Mouse (Mus musculus): Measurements from ENCODE around the gene Ccl26.

The Ccl26 gene

DNA sequence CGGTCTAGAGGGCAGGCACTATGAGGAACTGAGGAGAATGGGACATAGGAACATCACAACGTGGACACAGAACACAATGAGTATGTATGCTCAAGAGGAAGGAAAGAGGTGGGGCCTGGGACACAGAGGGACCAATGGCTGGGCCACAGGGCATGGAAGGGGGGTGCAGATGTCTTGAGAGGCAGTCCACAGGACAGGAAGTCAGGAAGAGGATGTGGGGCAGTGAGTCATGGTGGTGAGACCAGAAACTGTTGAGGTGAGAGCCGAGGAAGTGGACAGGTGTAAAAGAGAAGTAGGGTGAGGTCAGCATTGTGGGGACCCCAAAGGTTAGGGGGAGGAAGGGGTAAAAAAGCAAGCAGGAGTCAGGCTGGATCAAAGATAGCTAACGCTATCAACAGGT, 26.0 kb downstream of the Ccl26 start:
- no peak for DNase-seq

DNA sequence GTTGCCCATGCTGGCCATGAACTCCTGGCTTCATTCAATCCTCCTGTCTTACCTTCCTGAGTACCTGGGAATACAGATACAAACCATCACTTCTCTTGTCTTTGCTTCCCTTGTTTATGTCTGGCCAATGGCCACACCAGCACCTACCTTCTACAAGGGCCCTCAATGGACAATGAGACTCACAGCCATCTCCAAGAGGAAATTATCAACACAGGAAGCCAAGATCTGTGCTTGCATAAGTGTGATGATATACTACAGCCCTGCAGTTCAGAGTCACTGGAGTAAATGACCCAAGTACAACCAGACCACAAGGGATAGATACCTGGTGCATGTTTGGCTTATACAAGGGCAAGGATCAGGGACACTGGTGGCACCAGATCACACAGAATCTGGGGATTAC, 27.5 kb downstream of the Ccl26 start:
- DNase-seq = no peak

DNA sequence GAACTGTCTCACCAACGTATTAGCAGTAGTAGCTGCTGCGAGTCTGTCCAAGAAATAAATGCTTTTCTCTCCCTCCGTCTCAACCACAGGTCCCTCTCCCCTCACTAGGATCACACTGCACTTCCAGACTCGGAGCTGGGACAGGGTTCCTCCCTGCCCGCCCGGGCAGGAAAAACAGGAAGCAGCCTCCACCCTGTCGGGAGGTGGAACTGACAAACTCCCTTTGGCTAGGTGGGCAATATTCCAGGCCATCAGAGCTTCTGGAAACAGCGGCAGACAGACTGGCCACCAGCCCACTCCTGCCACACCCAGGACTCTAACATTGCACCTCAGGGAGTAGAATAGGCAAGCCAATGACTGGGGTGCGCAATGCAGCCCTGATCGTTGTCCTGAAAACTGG, 29.9 kb downstream of the Ccl26 start:
- DNase-seq = no peak

DNA sequence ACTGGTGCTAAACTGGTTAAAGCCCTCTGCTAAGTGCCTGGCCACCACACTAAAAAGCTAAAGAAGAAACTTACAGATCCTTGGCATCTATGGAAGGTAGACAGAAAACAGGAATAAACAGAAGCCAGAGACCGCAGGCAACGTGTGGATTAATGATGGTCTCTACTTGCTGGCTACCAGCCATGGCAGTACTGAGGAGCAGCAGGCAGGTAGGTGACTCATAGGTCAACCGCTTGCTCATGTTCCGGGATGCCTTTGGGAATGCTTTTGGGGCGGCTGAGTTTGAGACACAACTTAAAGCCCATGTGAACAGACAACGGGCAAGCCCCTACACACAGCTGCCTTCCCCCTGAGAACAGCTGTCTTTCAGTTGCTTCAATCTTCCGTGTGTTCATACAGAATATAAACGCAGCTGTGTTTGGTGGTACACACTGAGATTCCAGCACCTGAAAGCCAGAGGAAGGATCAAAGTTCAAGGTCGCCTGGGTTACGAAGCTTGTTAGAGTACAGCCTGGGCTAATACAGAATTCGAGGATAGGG, 32.0 kb downstream of the Ccl26 start:
- no peak for DNase-seq

DNA sequence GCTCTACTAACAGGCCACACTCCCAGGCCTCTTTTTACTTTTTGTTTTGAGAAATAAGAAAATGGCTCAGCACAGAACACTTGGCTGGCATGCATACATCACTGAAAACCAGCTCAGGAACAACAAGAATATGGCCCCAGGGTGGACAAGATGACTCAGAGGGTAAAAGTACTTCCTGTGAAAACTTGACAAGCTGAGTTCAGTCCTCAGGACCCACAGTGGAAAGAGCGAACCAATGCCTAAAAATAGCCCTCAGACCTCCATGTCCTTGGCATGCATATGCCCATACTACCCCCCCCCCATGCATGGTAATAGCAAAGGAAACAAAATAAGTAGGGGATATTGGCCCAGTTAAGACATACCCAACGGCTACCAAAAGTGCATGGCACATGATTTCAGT, 33.4 kb downstream of the Ccl26 start:
- no peak for DNase-seq

DNA sequence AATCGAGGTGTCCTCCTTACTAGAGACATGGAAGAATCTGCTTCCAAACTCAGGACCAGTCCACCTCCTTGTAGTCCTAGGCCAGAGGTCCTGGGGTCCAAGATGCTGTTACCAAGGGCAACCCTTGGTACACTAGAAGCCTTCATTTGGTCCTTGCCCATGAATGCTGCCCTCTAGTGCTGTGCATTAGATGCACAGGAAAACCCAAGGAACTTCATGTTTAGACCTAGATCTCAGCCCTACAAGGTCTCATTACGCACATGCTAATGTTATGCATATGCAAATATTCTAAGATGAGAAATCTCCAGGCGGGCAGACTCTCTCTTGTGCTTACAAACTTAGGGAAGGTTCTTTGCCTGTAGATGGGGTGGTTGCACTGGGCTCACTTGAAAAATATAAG, 34.1 kb downstream of the Ccl26 start:
- DNase-seq = peak; percentile 26

DNA sequence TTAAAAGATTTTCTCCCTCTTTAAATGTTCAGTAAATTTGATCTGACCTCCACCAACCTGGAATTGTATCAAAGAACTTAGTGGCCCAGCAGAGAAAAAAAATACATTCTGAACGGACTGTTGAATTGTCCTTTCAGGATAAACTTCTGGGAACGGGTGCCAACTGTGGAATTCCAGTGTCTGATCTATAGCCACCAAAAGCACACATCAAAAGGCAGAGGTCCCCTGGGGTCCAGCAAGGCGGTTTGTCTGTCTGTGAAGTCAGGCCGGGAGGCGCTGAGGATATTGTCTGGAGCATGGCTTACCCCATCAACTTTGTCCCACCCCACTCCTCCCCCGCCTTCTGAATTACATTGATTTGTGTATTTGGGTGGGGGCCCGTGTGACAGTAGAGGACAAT, 35.4 kb downstream of the Ccl26 start:
- DNase-seq = no peak

DNA sequence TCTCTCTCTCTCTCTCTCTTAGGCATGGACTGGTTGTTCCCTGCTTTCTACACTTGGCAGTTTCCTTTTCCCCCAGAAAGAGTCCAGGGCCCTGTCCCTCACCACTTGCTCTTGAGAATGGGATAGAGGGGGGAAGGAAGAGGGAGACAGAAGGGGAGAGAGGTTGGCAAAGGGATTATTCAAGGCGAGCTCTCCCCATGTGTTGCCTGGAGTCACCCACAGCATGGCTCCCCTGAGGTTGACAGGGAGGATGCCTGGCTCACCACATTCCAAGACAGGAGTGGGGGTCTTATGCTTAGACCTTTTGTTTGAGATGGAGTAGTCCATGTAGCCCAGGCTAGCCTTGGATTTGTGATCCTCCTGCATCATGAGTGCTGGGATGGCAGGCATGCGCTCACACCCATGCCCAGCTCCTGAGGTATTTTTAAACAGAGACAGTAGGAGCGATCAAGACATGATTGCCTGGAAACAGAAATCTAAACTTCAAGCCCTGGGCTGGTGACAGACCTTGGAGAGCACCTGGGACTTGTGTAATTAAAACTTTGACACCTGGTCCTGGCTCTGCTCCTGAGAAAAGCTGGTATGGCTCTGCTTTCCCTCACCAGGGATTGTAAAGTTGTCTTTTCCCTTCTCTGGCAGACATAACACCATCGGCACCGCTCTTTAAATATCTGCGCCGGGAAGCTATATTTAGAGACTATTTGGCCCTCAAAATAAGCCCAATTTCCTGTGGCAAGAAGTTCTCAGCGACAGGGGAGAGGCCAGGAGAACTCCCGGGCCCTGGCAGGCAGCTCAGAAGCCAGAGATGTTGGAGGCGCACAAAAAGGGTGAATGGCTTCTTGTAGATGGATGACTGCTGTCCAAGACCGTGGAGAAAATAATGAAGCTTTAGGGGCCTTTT, 38.5 kb downstream of the Ccl26 start:
- DNase-seq = no peak

DNA sequence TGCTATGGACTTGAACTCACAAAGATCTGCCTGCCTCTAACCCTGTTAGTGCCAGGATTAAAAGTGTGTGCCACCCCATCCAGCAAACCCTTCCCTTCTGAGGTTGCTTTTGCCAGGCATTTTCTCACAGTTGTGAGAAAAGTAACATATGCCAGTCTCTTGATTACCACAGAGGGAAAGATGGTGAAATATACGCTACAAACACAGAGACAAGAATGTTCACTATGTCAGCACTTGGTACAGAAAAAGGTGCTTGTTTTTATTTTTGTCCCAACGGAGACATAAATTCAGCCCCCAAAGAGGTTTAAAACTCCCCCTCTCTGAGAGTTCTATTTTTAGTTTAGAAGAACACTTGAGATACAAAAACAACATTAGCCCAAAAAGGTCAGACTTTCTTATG, 39.3 kb downstream of the Ccl26 start:
- DNase-seq = no peak

DNA sequence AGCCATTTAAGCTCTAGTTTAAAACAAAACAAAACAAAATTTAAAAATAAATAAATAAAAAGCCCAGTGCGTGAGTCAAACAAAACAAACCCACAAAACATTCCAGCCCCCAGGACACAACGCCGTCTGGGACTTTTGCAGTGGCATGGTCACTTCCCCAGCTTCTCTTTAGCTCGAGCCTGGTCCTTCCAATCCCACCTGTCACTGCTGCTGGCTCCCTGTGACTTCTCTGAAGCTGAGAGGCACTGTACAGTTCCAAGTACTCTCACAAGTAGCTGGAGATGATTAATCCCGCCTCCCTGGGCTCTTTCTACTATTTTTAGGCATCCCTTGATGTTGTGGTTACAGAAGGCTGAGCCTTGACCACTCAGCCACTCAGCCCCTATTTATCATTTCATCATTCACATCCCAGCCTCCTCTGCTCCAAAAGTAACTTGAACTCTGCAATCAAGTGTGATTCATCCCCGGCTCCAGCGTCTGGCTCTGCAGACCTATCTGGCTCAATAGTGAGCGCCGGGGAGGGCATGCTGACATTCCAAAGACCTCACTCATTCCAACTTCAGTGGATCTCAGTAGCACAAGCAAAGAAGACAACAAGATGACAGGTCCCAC, 41.2 kb downstream of the Ccl26 start:
- DNase-seq = no peak

DNA sequence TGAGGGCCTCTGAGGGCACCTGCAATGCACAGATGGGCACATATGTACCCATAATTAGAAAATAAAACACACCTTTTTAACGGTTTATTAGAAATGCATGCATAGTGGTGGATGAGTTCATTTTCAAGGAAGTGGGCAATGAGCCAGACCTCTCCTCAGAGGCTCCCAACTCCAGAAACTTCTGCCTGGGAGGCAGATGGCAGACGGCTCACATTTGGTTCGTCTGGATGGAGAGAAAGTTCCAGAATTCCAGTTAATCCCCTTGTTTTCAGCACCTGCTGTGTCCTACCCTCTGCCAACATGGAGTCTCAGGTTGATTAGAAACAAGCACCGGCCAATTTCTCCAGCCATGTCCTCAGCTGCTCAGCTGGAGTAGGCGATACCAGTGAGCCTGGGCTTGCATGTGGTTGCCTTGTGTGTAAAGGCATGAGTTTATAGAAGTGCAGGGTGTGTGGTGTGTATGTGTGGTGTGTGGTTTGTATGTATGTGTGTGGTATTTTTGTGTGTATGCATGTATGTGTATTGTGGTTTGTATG, 46.0 kb downstream of the Ccl26 start:
- DNase-seq = no peak

DNA sequence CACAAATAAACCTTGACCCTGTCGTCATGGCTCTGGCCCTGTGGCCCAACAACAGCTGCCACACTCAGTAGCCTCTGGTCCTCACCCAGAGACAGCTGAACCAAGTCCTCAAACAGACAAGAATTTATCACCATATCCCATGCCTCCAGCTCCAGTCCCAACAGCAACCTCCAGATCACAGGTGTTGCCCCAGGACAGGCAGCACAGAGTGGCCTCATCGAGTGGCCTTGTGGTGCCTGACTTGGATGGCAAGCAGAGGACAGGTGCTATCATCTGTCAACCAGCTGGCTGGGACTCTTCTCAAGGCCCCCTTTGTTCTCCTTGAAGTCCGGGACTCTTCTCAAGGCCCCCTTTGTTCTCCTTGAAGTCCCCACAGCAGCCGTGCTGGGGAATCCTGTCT, 50.2 kb downstream of the Ccl26 start:
- no peak for DNase-seq

DNA sequence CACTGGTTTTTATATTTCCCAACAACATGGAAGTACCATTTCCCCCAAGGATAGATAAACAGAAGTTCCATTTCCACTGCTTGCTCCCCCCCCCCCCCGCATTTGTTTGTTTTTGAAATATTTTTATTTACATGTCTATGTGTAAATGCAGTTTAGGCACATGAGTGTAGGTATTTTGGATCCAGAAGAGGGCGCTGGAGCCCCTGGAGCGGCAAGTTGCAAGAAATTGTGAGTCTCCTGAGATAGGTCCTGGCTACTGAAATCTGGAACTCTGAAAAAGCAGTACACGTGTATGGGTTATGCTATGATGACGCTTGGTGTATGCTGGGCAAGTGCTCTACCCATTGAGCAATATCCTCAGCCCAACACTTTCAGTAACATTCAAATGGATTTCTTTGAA, 52.3 kb downstream of the Ccl26 start:
- DNase-seq = no peak
